Mouse (Mus musculus) stomach, embryonic 14.5 days (tissue): ENCODE data around the gene Usp50. TPM values are rescaled to one million over a fixed set of nuclear protein-coding genes. Genes with fewer than 3 reads are reported as not detected.

Experiments
- ATAC-seq: fragments of 200-750 bp; cut with Nextera tagmentation; 2 replicates; pipeline ENCODE4 v1.8.0; 2017; ENCODE audit warnings: low read depth, moderate TSS enrichment; ENCODE audit not compliant: insufficient number of reproducible peaks, insufficient read depth, low FRiP score
- H3K27ac ChIP-seq: fragments of 300-500 bp; sonication (generic); 2 replicates; pipeline ENCODE4 v1.5.1; 2014; ENCODE audit warnings: mild to moderate bottlenecking, low read length, moderate library complexity, mixed read lengths
- H3K27me3 ChIP-seq: fragments of 300-500 bp; sonication (generic); 2 replicates; pipeline ENCODE4 v1.6.1; 2014; ENCODE audit warnings: low read length, control low read depth, mixed read lengths; ENCODE audit not compliant: control insufficient read depth, insufficient read depth
- H3K36me3 ChIP-seq: fragments of 300-500 bp; sonication (generic); 2 replicates; pipeline ENCODE4 v1.6.1; 2014; ENCODE audit warnings: mild to moderate bottlenecking, control low read depth, low read length, moderate library complexity, mixed read lengths; ENCODE audit not compliant: control insufficient read depth, insufficient read depth
- H3K4me1 ChIP-seq: fragments of 300-500 bp; sonication (generic); 2 replicates; pipeline ENCODE4 v1.6.1; 2014; ENCODE audit warnings: low read length, control low read depth, mixed read lengths; ENCODE audit not compliant: control insufficient read depth, insufficient read depth
- H3K4me2 ChIP-seq: fragments of 300-500 bp; sonication (generic); replicated peaks from 2 replicates; pipeline ENCODE4 v1.6.1; 2014; ENCODE audit warnings: low read depth, low read length, control low read depth
- H3K4me3 ChIP-seq: fragments of 300-500 bp; sonication (generic); 2 replicates; pipeline ENCODE4 v1.5.1; 2014; ENCODE audit warnings: low read depth, low read length, control low read depth
- H3K9ac ChIP-seq: fragments of 300-500 bp; sonication (generic); replicated peaks from 2 replicates; pipeline ENCODE4 v1.6.1; 2014; ENCODE audit warnings: low read depth, mild to moderate bottlenecking, control low read depth, low read length, moderate library complexity, mixed read lengths
- H3K9me3 ChIP-seq: fragments of 300-500 bp; sonication (generic); 2 replicates; pipeline ENCODE4 v1.6.1; 2016; ENCODE audit warnings: low read depth, low read length, control low read depth; ENCODE audit not compliant: control insufficient read depth
- WGBS: fragments of 180-500 bp; shearing (Covaris S2); extraction: QIAGEN DNeasy Blood & Tissue Kit; methylation state at CpG from one replicate; pipeline ENCODE4 v1.1.7; 2014; 5-methylcytosine and 5-hydroxymethylcytosine counted together
- polyA plus RNA-seq: library from polyadenylated mRNA; unstranded; fragments of >200 nt; fragmentation: Nextera tagmentation; extraction: Ambion mirVana; gene quantifications from 2 replicates; pipeline ENCODE4 v1.2.1, GENCODE M21; 2014

Usp50 gene
- polyA plus RNA-seq, 1 experiment from 2014 or later = 3.7 TPM

GRCm38 (mm10) chr2:126769431-126770181, 13.7 kb downstream of the Usp50 start:
- H3K27me3 ChIP-seq = no peaks in the 10 kb centered on the region
- H3K9ac ChIP-seq = no peak overlapping the region
- H3K9me3 ChIP-seq = no peaks in the 10 kb centered on the region
- no peak overlapping the region for H3K4me3 ChIP-seq
- no peak overlapping the region for H3K4me2 ChIP-seq
- WGBS = 74% methylated on average over 19 of the region's 19 CpGs
- H3K27ac ChIP-seq = no peak overlapping the region
- ATAC-seq = no peak
- H3K36me3 ChIP-seq = no peaks in the 10 kb centered on the region
- H3K4me1 ChIP-seq = no peaks in the 10 kb centered on the region

GRCm38 (mm10) chr2:126768194-126768593, 15.1 kb downstream of the Usp50 start:
- Histone ChIP-seq H3K27me3 (no peaks in the 10 kb centered on the region), H3K27ac (no peak overlapping the region), H3K4me2 (no peak overlapping the region), H3K9ac (no peak overlapping the region), H3K36me3 (no peaks in the 10 kb centered on the region), H3K9me3 (no peaks in the 10 kb centered on the region), H3K4me1 (no peaks in the 10 kb centered on the region), H3K4me3 (no peak overlapping the region)
- ATAC-seq = no peak
- WGBS = 67% methylated on average over 4 of the region's 4 CpGs

- ATAC-seq = no peak
- H3K4me2 ChIP-seq = no peak overlapping the region
- H3K4me1 ChIP-seq = no peaks in the 10 kb centered on the region
- no peak overlapping the region for H3K9ac ChIP-seq
- WGBS = 98% methylated on average over 3 of the region's 3 CpGs
- H3K27ac ChIP-seq = no peak overlapping the region
- no peaks in the 10 kb centered on the region for H3K27me3 ChIP-seq
- H3K4me3 ChIP-seq = no peak overlapping the region
- 0 out of 2 replicates have a peak, but pooled peaks cover 2% of the 10 kb centered on the region for H3K36me3 ChIP-seq
- H3K9me3 ChIP-seq = no peaks in the 10 kb centered on the region
Measured at GRCm38 (mm10) chr2:126767599-126767998, 15.7 kb downstream of the Usp50 start.

- WGBS = 43% methylated on average over 11 of the region's 11 CpGs
- Histone ChIP-seq H3K36me3 (peaks cover 9% of the 10 kb centered on the region; the same call in 1 of the 2 replicates), H3K27me3 (no peaks in the 10 kb centered on the region), H3K9me3 (no peaks in the 10 kb centered on the region), H3K4me2 (no peak overlapping the region), H3K27ac (no peak overlapping the region), H3K4me1 (no peaks in the 10 kb centered on the region), H3K4me3 (no peak overlapping the region), H3K9ac (no peak overlapping the region)
- ATAC-seq = no peak
Measured at GRCm38 (mm10) chr2:126765867-126766582, 17.2 kb downstream of the Usp50 start.

GRCm38 (mm10) chr2:126759351-126759750, 23.9 kb downstream of the Usp50 start:
- no peaks in the 10 kb centered on the region for H3K9me3 ChIP-seq
- H3K27me3 ChIP-seq = no peaks in the 10 kb centered on the region
- H3K9ac ChIP-seq = no peak overlapping the region
- no peaks in the 10 kb centered on the region for H3K4me1 ChIP-seq
- H3K4me2 ChIP-seq = no peak overlapping the region
- peaks cover 69% of the 10 kb centered on the region for H3K36me3 ChIP-seq
- H3K27ac ChIP-seq = no peak overlapping the region
- no peak for ATAC-seq
- no peak overlapping the region for H3K4me3 ChIP-seq
- 92% methylated on average over 7 of the region's 7 CpGs for WGBS

- Histone ChIP-seq H3K36me3 (peaks cover 72% of the 10 kb centered on the region), H3K4me2 (no peak overlapping the region), H3K9me3 (no peaks in the 10 kb centered on the region), H3K27ac (no peak overlapping the region), H3K4me3 (no peak overlapping the region), H3K9ac (no peak overlapping the region), H3K27me3 (no peaks in the 10 kb centered on the region), H3K4me1 (no peaks in the 10 kb centered on the region)
- WGBS = 97% methylated on average over 6 of the region's 6 CpGs
- ATAC-seq = no peak
Measured at GRCm38 (mm10) chr2:126755664-126756063, 27.6 kb downstream of the Usp50 start.

- Histone ChIP-seq H3K4me1 (no peaks in the 10 kb centered on the region), H3K27me3 (no peaks in the 10 kb centered on the region), H3K36me3 (peaks cover 43% of the 10 kb centered on the region), H3K4me2 (no peak overlapping the region), H3K27ac (no peak overlapping the region), H3K9me3 (no peaks in the 10 kb centered on the region), H3K9ac (no peak overlapping the region), H3K4me3 (no peak overlapping the region)
- WGBS = 90% methylated on average over 5 of the region's 5 CpGs
- ATAC-seq = no peak
Measured at GRCm38 (mm10) chr2:126743389-126743788, 39.9 kb downstream of the Usp50 start.

GRCm38 (mm10) chr2:126740314-126740713, 43.0 kb downstream of the Usp50 start:
- H3K36me3 ChIP-seq = peaks cover 45% of the 10 kb centered on the region
- no peaks in the 10 kb centered on the region for H3K4me1 ChIP-seq
- H3K9me3 ChIP-seq = no peaks in the 10 kb centered on the region
- no peak for ATAC-seq
- WGBS = 87% methylated on average over 2 of the region's 2 CpGs
- no peak overlapping the region for H3K4me2 ChIP-seq
- no peak overlapping the region for H3K27ac ChIP-seq
- H3K27me3 ChIP-seq = no peaks in the 10 kb centered on the region
- H3K4me3 ChIP-seq = no peak overlapping the region
- no peak overlapping the region for H3K9ac ChIP-seq
